Mouse (Mus musculus): ENCODE data around the gene Ikzf3. TPM values are rescaled to one million over a fixed set of nuclear protein-coding genes. Genes with fewer than 3 reads are reported as not detected.
A peak's percentile ranks its signal among the peaks of the same experiment; 100 is the strongest.

The Ikzf3 gene
- polyA plus RNA-seq, 1 experiment from 2014 or later: 0.13 TPM

DNA sequence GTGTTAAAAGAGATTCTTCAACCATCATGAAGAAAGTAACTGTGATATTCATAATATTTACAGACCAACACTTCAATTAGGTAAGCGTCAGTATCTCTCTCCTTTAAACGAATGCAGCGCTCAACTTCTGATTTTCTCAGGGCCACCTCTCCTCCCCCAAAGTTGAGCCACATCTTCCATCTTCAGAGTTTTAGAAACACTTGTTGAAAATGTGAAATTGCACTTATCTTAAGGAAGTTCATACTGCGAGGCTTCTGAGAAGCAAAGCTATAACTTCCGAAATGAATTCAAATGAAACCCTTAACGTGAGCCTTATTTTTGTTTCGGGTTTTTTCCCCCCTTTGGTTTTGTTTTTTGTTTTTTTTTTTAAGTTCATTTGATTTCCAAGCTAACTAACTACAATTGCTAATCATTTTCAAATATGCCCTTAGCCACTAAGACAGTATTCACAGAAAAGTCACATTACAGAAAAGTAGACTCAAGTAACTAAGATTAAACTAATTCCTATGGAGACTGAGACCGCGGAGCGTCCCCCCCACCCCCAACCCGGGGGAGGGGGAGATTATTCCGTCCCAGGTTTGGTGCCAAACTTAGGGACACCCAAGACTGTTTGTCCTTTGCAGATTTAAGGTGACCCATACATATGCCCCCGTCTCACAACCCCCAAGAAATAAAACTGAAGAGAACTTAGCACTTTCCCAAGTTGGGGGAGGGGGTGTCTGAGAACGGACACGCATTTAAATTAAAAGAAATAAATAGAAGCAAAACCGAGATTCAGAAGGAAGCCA is 747 bp downstream of the Ikzf3 start:
- ATAC-seq (ENCODE audit: extremely low read depth, insufficient number of reproducible peaks, low FRiP score, low TSS enrichment): no peak
- H3K27ac ChIP-seq (replicated peaks): no peak overlapping the region
- H3K36me3 ChIP-seq: no peaks in the 10 kb centered on the region
- peaks cover 86% of the 10 kb centered on the region for H3K27me3 ChIP-seq (replicated peaks)
- H3K9ac ChIP-seq: peak overlapping the region; percentile 78
- WGBS: 3% methylated on average over 16 of the region's 16 CpGs
- peak overlapping the region; percentile 85 for H3K4me2 ChIP-seq
- peak overlapping the region; percentile 56 for H3K4me3 ChIP-seq
- 0 out of 2 replicates have a peak, but pooled peaks cover 3% of the 10 kb centered on the region for H3K9me3 ChIP-seq
- peaks cover 6% of the 10 kb centered on the region for H3K4me1 ChIP-seq

GRCm38 (mm10) chr11:98543414-98543813 is 2.4 kb downstream of the Ikzf3 start:
- Histone ChIP-seq H3K4me3 (no peak overlapping the region), H3K27ac (replicated peaks) (no peak overlapping the region), H3K9ac (no peak overlapping the region), H3K27me3 (replicated peaks) (peaks cover 70% of the 10 kb centered on the region), H3K9me3 (0 out of 2 replicates have a peak, but pooled peaks cover 3% of the 10 kb centered on the region), H3K36me3 (no peaks in the 10 kb centered on the region), H3K4me1 (peaks cover 6% of the 10 kb centered on the region), H3K4me2 (no peak overlapping the region)
- 63% methylated on average over 1 of the region's 1 CpGs for WGBS
- ATAC-seq (ENCODE audit: extremely low read depth, insufficient number of reproducible peaks, low FRiP score, low TSS enrichment): no peak

DNA sequence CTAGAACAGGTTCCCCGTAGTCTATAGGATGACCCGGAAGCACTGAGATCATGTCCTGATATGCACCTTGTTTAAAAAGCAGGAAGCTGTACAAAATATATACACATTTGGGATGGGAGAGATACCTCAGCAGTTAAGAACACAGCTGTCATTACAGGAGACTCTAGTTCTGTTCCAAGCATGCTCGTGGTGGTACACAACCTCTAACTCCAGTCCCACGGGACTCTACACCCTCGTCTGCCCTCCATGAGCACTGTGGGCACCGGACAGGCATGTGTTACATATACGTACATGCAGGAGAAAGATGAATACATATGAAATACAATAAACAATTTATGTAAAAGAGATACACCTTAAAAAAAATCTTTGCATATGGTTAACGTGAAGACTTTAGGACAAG is 3.3 kb downstream of the Ikzf3 start:
- H3K27me3 ChIP-seq (replicated peaks): peaks cover 61% of the 10 kb centered on the region
- H3K27ac ChIP-seq (replicated peaks): no peak overlapping the region
- no peak for ATAC-seq (ENCODE audit: extremely low read depth, insufficient number of reproducible peaks, low FRiP score, low TSS enrichment)
- peaks cover 6% of the 10 kb centered on the region for H3K4me1 ChIP-seq
- WGBS: 67% methylated on average over 8 of the region's 8 CpGs
- no peak overlapping the region for H3K9ac ChIP-seq
- no peaks in the 10 kb centered on the region for H3K36me3 ChIP-seq
- H3K4me3 ChIP-seq: no peak overlapping the region
- 0 out of 2 replicates have a peak, but pooled peaks cover 3% of the 10 kb centered on the region for H3K9me3 ChIP-seq
- H3K4me2 ChIP-seq: no peak overlapping the region

DNA sequence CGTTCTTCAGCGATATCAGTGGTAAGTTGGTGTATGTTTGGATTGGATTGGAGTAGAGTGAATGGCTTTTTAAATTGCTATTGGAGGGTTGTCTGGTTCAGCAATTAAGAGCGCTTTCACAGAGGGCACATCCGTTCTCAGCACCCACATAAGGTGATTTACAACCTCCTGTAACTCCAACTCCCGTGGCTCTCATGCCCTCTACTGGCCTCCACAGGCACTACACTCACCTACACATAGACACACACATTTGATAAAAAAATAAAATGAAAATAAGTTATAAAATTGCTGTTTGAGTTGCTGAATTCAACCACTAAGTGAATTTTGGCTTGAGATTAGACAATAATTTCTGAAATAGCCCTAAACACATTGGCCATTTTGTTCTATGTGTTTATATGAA is 5.5 kb downstream of the Ikzf3 start:
- Histone ChIP-seq H3K4me2 (no peak overlapping the region), H3K27ac (replicated peaks) (no peak overlapping the region), H3K27me3 (replicated peaks) (peaks cover 39% of the 10 kb centered on the region), H3K36me3 (no peaks in the 10 kb centered on the region), H3K9me3 (0 out of 2 replicates have a peak, but pooled peaks cover 3% of the 10 kb centered on the region), H3K4me1 (peaks cover 2% of the 10 kb centered on the region; the same call in 1 of the 2 replicates), H3K9ac (no peak overlapping the region), H3K4me3 (no peak overlapping the region)
- WGBS: 81% methylated on average over 5 of the region's 5 CpGs
- no peak for ATAC-seq (ENCODE audit: extremely low read depth, insufficient number of reproducible peaks, low FRiP score, low TSS enrichment)

DNA sequence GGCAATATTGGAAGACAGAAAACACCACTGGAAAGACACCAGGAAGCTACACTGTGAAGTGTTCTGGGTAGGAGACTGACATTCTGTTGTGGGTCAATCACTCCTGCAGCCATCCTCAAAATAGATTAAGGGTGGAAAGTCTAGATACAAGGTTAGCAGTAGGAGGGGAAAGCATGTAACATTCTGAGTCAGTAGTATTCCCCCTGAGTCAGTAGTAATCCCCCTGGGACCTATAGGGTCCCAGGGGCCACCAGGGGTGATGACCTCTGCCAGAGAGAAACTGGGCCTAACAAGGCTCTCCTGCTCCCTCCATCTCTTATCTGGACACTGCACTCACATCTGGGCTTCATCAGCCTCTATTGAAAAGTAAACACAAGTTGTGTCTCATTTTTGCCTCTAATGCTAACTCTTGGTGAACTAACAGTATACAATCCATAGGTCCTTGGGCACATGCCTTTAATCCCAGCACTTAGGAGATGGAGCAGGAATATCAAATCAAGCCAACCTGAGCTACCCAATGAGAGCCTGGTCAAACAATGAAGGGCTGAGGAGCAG is 8.3 kb downstream of the Ikzf3 start:
- H3K9me3 ChIP-seq: 0 out of 2 replicates have a peak, but pooled peaks cover 3% of the 10 kb centered on the region
- H3K27me3 ChIP-seq (replicated peaks): peaks cover 17% of the 10 kb centered on the region
- no peak overlapping the region for H3K9ac ChIP-seq
- no peak overlapping the region for H3K4me2 ChIP-seq
- no peaks in the 10 kb centered on the region for H3K36me3 ChIP-seq
- no peak for ATAC-seq (ENCODE audit: extremely low read depth, insufficient number of reproducible peaks, low FRiP score, low TSS enrichment)
- no peak overlapping the region for H3K4me3 ChIP-seq
- no peak overlapping the region for H3K27ac ChIP-seq (replicated peaks)
- no peaks in the 10 kb centered on the region for H3K4me1 ChIP-seq

DNA sequence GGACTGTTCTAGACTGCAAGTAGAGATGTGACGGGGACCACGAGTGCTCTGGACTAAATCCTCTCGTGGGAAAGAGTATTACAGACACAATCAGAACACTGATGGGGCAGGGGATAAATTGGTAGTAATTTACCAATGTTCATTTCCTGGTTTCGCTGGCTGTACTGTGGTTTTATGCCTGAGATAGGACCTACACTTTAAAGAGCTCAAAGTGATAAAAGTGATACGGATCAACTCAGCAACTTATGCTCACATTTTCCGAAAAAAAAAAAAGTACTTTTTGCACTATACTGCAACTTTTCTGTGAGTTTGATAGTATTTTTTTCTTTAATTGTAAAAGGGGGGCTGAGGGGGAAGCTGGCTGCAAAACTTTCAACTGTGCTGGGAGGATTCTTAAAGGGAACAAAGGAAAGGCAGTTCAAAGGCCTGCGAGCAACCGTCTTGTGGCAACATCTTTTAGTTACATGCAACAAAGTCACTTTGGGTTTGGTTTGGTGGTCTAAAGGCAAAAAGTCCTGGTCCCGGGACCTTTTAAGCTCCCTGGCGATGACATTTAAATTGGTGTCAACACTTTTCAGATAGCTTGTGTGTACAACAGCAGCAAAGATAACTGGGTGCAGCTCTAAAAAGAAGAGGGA is 18.9 kb downstream of the Ikzf3 start:
- H3K4me2 ChIP-seq: no peak overlapping the region
- peaks cover 24% of the 10 kb centered on the region; the same call in 1 of the 2 replicates for H3K27me3 ChIP-seq (replicated peaks)
- no peak for ATAC-seq (ENCODE audit: extremely low read depth, insufficient number of reproducible peaks, low FRiP score, low TSS enrichment)
- 69% methylated on average over 10 of the region's 10 CpGs for whole genome bisulfite sequencing
- H3K4me3 ChIP-seq: no peak overlapping the region
- H3K36me3 ChIP-seq: no peaks in the 10 kb centered on the region
- no peak overlapping the region for H3K9ac ChIP-seq
- no peaks in the 10 kb centered on the region for H3K9me3 ChIP-seq
- no peaks in the 10 kb centered on the region for H3K4me1 ChIP-seq
- H3K27ac ChIP-seq (replicated peaks): no peak overlapping the region

DNA sequence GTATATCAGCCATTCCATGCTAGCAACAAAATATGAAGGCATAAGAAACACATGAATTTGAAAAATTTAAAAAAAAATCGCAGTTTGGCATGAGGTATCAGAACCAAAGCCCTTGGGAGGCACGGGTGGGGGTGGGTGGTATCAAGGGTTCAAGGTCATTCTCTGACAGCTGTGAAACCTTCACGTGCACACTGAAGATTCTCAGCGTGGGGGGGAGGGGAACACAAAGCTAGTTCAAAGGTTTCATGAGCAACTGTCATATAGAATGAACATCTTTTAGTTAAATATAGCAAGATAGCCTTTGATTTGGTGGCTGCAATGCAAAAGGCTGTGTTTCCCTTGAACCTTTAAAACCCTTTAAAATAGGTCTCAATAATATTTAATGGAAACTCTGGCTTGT is 20.7 kb downstream of the Ikzf3 start:
- 46% methylated on average over 4 of the region's 4 CpGs for WGBS
- Histone ChIP-seq H3K27ac (replicated peaks) (no peak overlapping the region), H3K4me3 (no peak overlapping the region), H3K36me3 (no peaks in the 10 kb centered on the region), H3K4me1 (no peaks in the 10 kb centered on the region), H3K27me3 (replicated peaks) (peaks cover 24% of the 10 kb centered on the region; the same call in 1 of the 2 replicates), H3K4me2 (no peak overlapping the region), H3K9ac (no peak overlapping the region), H3K9me3 (no peaks in the 10 kb centered on the region)
- ATAC-seq (ENCODE audit: extremely low read depth, insufficient number of reproducible peaks, low FRiP score, low TSS enrichment): no peak

- Histone ChIP-seq H3K9me3 (no peaks in the 10 kb centered on the region), H3K4me1 (no peaks in the 10 kb centered on the region), H3K27ac (replicated peaks) (no peak overlapping the region), H3K4me2 (no peak overlapping the region), H3K36me3 (no peaks in the 10 kb centered on the region), H3K4me3 (no peak overlapping the region), H3K9ac (no peak overlapping the region), H3K27me3 (replicated peaks) (0 out of 2 replicates have a peak, but pooled peaks cover 6% of the 10 kb centered on the region)
- no peak for ATAC-seq (ENCODE audit: extremely low read depth, insufficient number of reproducible peaks, low FRiP score, low TSS enrichment)
- 43% methylated on average over 10 of the region's 10 CpGs for WGBS
Measured at GRCm38 (mm10) chr11:98520468-98520867, 25.4 kb downstream of the Ikzf3 start.

DNA sequence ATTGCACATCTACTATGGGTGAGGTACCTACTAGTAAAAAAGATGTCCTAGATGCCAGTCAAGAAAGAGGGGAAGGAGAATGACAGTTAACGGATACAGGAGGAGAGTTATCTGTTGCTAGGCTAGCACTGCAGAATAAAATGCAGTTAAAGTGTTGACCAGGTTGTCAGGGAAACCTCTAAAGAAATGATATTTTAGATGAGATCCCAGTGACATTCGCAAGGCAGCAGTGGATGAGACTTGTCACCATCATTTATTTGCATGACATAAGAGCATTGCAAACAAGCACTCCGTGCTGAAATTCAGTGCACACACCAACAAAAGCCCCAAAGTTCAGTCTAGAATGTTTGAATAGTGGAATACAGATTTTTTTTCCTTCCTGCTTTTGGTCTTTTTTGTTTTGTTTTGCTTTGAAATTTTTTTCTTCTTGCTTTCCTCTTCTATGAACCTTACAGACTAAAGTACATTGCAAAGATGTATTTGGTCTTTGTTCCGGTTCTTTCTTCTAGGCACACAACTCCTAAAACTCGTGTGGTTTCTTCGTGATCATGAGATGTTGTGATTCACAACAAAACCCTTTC is 32.4 kb downstream of the Ikzf3 start:
- no peaks in the 10 kb centered on the region for H3K36me3 ChIP-seq
- ATAC-seq (ENCODE audit: extremely low read depth, insufficient number of reproducible peaks, low FRiP score, low TSS enrichment): no peak
- no peaks in the 10 kb centered on the region for H3K27me3 ChIP-seq (replicated peaks)
- no peak overlapping the region for H3K4me3 ChIP-seq
- H3K9ac ChIP-seq: no peak overlapping the region
- H3K4me1 ChIP-seq: peaks cover 12% of the 10 kb centered on the region
- WGBS: 80% methylated on average over 6 of the region's 6 CpGs
- H3K4me2 ChIP-seq: no peak overlapping the region
- no peaks in the 10 kb centered on the region for H3K9me3 ChIP-seq
- H3K27ac ChIP-seq (replicated peaks): no peak overlapping the region

GRCm38 (mm10) chr11:98512881-98513280 is 33.0 kb downstream of the Ikzf3 start:
- H3K27me3 ChIP-seq (replicated peaks): no peaks in the 10 kb centered on the region
- ATAC-seq (ENCODE audit: extremely low read depth, insufficient number of reproducible peaks, low FRiP score, low TSS enrichment): no peak
- 85% methylated on average over 13 of the region's 13 CpGs for WGBS
- no peaks in the 10 kb centered on the region for H3K36me3 ChIP-seq
- H3K4me2 ChIP-seq: no peak overlapping the region
- H3K9ac ChIP-seq: no peak overlapping the region
- H3K27ac ChIP-seq (replicated peaks): no peak overlapping the region
- peaks cover 12% of the 10 kb centered on the region for H3K4me1 ChIP-seq
- H3K4me3 ChIP-seq: no peak overlapping the region
- no peaks in the 10 kb centered on the region for H3K9me3 ChIP-seq

GRCm38 (mm10) chr11:98510125-98510524 is 35.7 kb downstream of the Ikzf3 start:
- Histone ChIP-seq H3K27ac (replicated peaks) (peak overlapping the region; percentile 40), H3K36me3 (no peaks in the 10 kb centered on the region), H3K4me3 (no peak overlapping the region), H3K9me3 (no peaks in the 10 kb centered on the region), H3K9ac (no peak overlapping the region), H3K4me2 (no peak overlapping the region), H3K4me1 (peaks cover 12% of the 10 kb centered on the region), H3K27me3 (replicated peaks) (0 out of 2 replicates have a peak, but pooled peaks cover 3% of the 10 kb centered on the region)
- no peak for ATAC-seq (ENCODE audit: extremely low read depth, insufficient number of reproducible peaks, low FRiP score, low TSS enrichment)
- 84% methylated on average over 8 of the region's 8 CpGs for whole genome bisulfite sequencing

All from heart, embryonic 13.5 days (tissue).